Mouse (Mus musculus) cerebellum, adult 11 months (tissue): ENCODE measurements at regions not wholly inside any gene's neighbourhood (a gene's known extent, or its start where the extent isn't known, plus 50 kb on each side); places are given as distances from the start of the nearest gene placed in this dataset.
"Not testable (repeated sequence)": the region's sequence is repeated elsewhere in the genome, so short reads cannot be mapped to it uniquely, and the experiment has no call there.

Source experiments
- DNase-seq: peaks from one replicate; pipeline ENCODE4 v3.0.0; 2022

- DNase-seq, result no peak
Measured at GRCm38 (mm10) chr13:107829861-107830260, 214.4 kb upstream of the Smim15 start.

GRCm38 (mm10) chr13:107825636-107826035 lies 218.6 kb upstream of the Smim15 start:
- no peak for DNase-seq

- DNase-seq, result no peak
Measured at GRCm38 (mm10) chr13:107823342-107823741, 220.9 kb upstream of the Smim15 start.

GRCm38 (mm10) chr13:107822198-107822597 lies 222.0 kb upstream of the Smim15 start:
- no peak for DNase-seq

- no peak for DNase-seq
Measured at GRCm38 (mm10) chr13:107813562-107814161, 230.6 kb upstream of the Smim15 start.

- no peak for DNase-seq
Measured at GRCm38 (mm10) chr13:107812014-107812413, 232.2 kb upstream of the Smim15 start.

- DNase-seq, result no peak
Measured at GRCm38 (mm10) chr13:107810802-107811192, 233.4 kb upstream of the Smim15 start.

GRCm38 (mm10) chr13:107810060-107810801 lies 234.0 kb upstream of the Smim15 start:
- DNase-seq, result no peak

- no peak for DNase-seq
Measured at GRCm38 (mm10) chr13:107808961-107809360, 235.3 kb upstream of the Smim15 start.

GRCm38 (mm10) chr13:107804418-107804817 lies 239.8 kb upstream of the Smim15 start:
- DNase-seq, result no peak

- DNase-seq, result no peak
Measured at GRCm38 (mm10) chr13:107799199-107799945, 244.9 kb upstream of the Smim15 start.

GRCm38 (mm10) chr13:107798144-107798543 lies 246.1 kb upstream of the Smim15 start:
- DNase-seq, result no peak

- DNase-seq, result no peak
Measured at GRCm38 (mm10) chr13:107795516-107795915, 248.7 kb upstream of the Smim15 start.

- no peak for DNase-seq
Measured at GRCm38 (mm10) chr13:107791770-107792169, 252.5 kb upstream of the Smim15 start.

GRCm38 (mm10) chr13:107784971-107785370 lies 259.3 kb upstream of the Smim15 start:
- DNase-seq, result no peak

GRCm38 (mm10) chr13:107781741-107782140 lies 262.5 kb upstream of the Smim15 start:
- DNase-seq, result no peak

GRCm38 (mm10) chr13:107781221-107781620 lies 263.0 kb upstream of the Smim15 start:
- no peak for DNase-seq

GRCm38 (mm10) chr13:107779591-107779990 lies 264.7 kb upstream of the Smim15 start:
- DNase-seq, result no peak

GRCm38 (mm10) chr13:107774499-107774898 lies 269.7 kb upstream of the Smim15 start:
- DNase-seq, result not testable (repeated sequence)

GRCm38 (mm10) chr13:107767262-107767624 lies 277.0 kb upstream of the Smim15 start:
- DNase-seq, result no peak

- DNase-seq, result no peak
Measured at GRCm38 (mm10) chr13:107766397-107767261, 277.6 kb upstream of the Smim15 start.

- no peak for DNase-seq
Measured at GRCm38 (mm10) chr13:107763911-107764310, 280.3 kb upstream of the Smim15 start.

- DNase-seq, result no peak
Measured at GRCm38 (mm10) chr13:107760511-107760910, 283.7 kb upstream of the Smim15 start.
